In the genomic region with DNA sequence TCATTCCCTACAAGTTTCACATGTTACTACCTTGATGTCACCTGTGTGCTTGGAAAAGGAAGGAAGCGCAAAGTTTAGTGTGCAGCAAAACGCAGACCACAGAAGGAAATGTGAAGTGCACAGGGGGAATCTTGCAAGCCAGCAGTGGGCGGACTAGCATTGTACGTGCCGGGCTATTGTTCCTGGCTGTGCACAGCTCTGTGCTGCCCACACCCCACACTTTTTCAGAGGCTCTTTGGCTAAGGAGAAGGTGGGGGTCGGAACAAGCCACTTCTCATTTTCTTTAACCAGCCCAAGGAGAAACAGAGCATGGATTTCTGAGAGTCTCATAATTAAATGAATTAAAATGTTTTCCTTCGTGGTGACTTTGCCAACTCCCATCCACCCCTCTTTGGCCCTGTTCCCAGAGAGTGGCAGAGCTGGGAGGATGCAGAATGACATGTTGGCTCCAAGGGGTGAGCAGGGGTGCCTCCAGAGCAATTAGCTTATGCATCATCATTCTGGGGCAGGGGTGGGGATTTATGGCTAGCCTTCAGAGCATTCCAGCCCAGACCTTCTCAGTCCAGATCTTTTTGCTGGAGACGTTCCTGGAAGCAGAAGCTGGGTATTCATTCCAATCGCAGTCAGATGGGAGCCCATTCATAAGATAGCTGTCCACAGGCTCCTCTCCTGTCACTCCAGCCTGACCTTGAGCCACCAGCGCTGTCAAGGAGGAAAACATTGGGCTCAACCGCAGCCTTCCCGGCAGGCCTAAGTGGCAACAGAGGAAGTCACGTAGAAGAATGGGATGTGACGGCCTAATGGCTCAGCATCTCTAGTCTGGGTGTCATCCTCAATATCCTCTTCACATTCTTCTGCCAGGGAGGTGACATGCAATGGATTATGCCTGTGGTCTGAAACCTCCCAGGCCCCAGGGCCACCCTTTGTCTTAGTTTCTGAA, we compare ENCODE assay signal across 14 mouse cellular contexts.
DNase-seq lines count a peak whose midpoint lies in the region; ATAC-seq and TF ChIP-seq lines count a peak whose summit lies in the region.
"Had no signal": no experiment of that assay in that cellular context is flagged by ENCODE, and none has a peak within 500 bp of the region (broad histone marks: within the 10 kb centered on the region; RNA-seq: fewer than 3 reads in every experiment).

No protein-coding gene starts in this region.

- intact Hi-C loops in left cerebral cortex, postnatal 4 days (cut with DNase I) = no loop called here
- intact Hi-C loops in left cerebral cortex, postnatal 10 days (cut with DNase I) = no loop called here

- ATAC-seq in embryonic facial prominence, embryonic 13.5 days (ENCODE audit: insufficient number of reproducible peaks, insufficient read depth, low FRiP score, low TSS enrichment, low read depth) = no peak
- peak; percentile 58; the same call in 1 of the 2 replicates for ATAC-seq in forebrain, postnatal 0 days

- no peaks in the 10 kb centered on the region for H3K36me3 ChIP-seq in embryonic facial prominence, embryonic 13.5 days
- H3K36me3 ChIP-seq in embryonic facial prominence, embryonic 10.5 days (replicated peaks) = no peaks in the 10 kb centered on the region
- H3K36me3 ChIP-seq in forebrain, postnatal 0 days (ENCODE audit: insufficient read depth) = no peaks in the 10 kb centered on the region
- H3K36me3 ChIP-seq: kidney, embryonic 15.5 days; liver, embryonic 13.5 days had no signal

- H3K4me3 ChIP-seq in embryonic facial prominence, embryonic 13.5 days = no peak overlapping the region
- H3K4me3 ChIP-seq in embryonic facial prominence, embryonic 10.5 days = no peak overlapping the region
- H3K4me3 ChIP-seq in forebrain, postnatal 0 days (ENCODE audit: low read depth, low read length) = no peak overlapping the region
- H3K4me3 ChIP-seq: kidney, embryonic 15.5 days; liver, embryonic 13.5 days had no signal

- peak overlapping the region; percentile 23; the same call in 1 of the 2 replicates for H3K27ac ChIP-seq in embryonic facial prominence, embryonic 13.5 days
- H3K27ac ChIP-seq in embryonic facial prominence, embryonic 10.5 days (replicated peaks) = no peak overlapping the region
- no peak overlapping the region for H3K27ac ChIP-seq in forebrain, postnatal 0 days (ENCODE audit: low read depth, low read length)
- H3K27ac ChIP-seq: kidney, embryonic 15.5 days; liver, embryonic 13.5 days had no signal

- TF ChIP-seq CTCF in forebrain, postnatal 0 days (IDR thresholded peaks at IDR 0.05; ENCODE audit: low read depth) = no peak

- H3K4me1 ChIP-seq in embryonic facial prominence, embryonic 13.5 days = peaks cover 17% of the 10 kb centered on the region
- H3K4me1 ChIP-seq in embryonic facial prominence, embryonic 10.5 days = peaks cover 8% of the 10 kb centered on the region; the same call in 1 of the 2 replicates
- H3K4me1 ChIP-seq in forebrain, postnatal 0 days (ENCODE audit: insufficient read depth) = peaks cover 5% of the 10 kb centered on the region; the same call in 1 of the 2 replicates
- H3K4me1 ChIP-seq: kidney, embryonic 15.5 days; liver, embryonic 13.5 days had no signal

- DNase-seq in embryonic facial prominence, embryonic 10.5 days (ENCODE audit: low spot score) = no peak
- peak; percentile 81 for DNase-seq in left cerebral cortex, postnatal 4 days
- DNase-seq in left cerebral cortex, postnatal 10 days (ENCODE audit: extremely low spot score in 1 of 2, low spot score in 2 of 2) = no peak
- DNase-seq in MN1 (ENCODE audit: low spot score) = peak; percentile 94
- DNase-seq in forebrain, postnatal 0 days = peak; percentile 63
- DNase-seq in T-cell, adult 2 months (ENCODE audit: low spot score) = no peak
- no peak for DNase-seq in layer of hippocampus, adult 9-11 months
- DNase-seq: adrenal gland, adult 8-10 months; cerebellum, adult 11 months; liver, embryonic 13.5 days; spleen, adult 18-20 months; thymus, adult 2 months had no signal

- no peak overlapping the region for H3K9ac ChIP-seq in embryonic facial prominence, embryonic 13.5 days
- H3K9ac ChIP-seq in forebrain, postnatal 0 days = no peak overlapping the region; the same call in 1 of the 2 replicates
- H3K9ac ChIP-seq: kidney, embryonic 15.5 days; liver, embryonic 13.5 days had no signal

- WGBS in embryonic facial prominence, embryonic 13.5 days = 68% methylated on average over 14 of the region's 14 CpGs
- WGBS in embryonic facial prominence, embryonic 10.5 days = 81% methylated on average over 14 of the region's 14 CpGs
- 49% methylated on average over 14 of the region's 14 CpGs for WGBS in forebrain, postnatal 0 days

- no peak overlapping the region for H3K4me2 ChIP-seq in embryonic facial prominence, embryonic 13.5 days
- H3K4me2 ChIP-seq in forebrain, postnatal 0 days (ENCODE audit: low read depth) = no peak overlapping the region
- H3K4me2 ChIP-seq: kidney, embryonic 15.5 days; liver, embryonic 13.5 days had no signal

- no peaks in the 10 kb centered on the region for H3K27me3 ChIP-seq in embryonic facial prominence, embryonic 13.5 days
- no peaks in the 10 kb centered on the region for H3K27me3 ChIP-seq in embryonic facial prominence, embryonic 10.5 days (replicated peaks; ENCODE audit: low read depth, poor library complexity, severe bottlenecking)
- H3K27me3 ChIP-seq in forebrain, postnatal 0 days (ENCODE audit: insufficient read depth, low read length) = no peaks in the 10 kb centered on the region
- H3K27me3 ChIP-seq: kidney, embryonic 15.5 days; liver, embryonic 13.5 days had no signal

- H3K9me3 ChIP-seq in embryonic facial prominence, embryonic 13.5 days = no peaks in the 10 kb centered on the region
- no peaks in the 10 kb centered on the region for H3K9me3 ChIP-seq in embryonic facial prominence, embryonic 10.5 days
- no peaks in the 10 kb centered on the region for H3K9me3 ChIP-seq in forebrain, postnatal 0 days (ENCODE audit: low read length)
- H3K9me3 ChIP-seq: kidney, embryonic 15.5 days; liver, embryonic 13.5 days had no signal

Comparison
In these comparisons a context has a peak if more than half of its experiments do, and no peak if none do; other contexts are left out.
1. DNase-seq: peak in left cerebral cortex, postnatal 4 days (single experiment), MN1 (single experiment) and forebrain, postnatal 0 days (single experiment); none in embryonic facial prominence, embryonic 10.5 days (single experiment), left cerebral cortex, postnatal 10 days (0 of 2), T-cell, adult 2 months (single experiment) and layer of hippocampus, adult 9-11 months (single experiment).